Mouse (Mus musculus): ENCODE measurements around the gene Nrf1. TPM values are rescaled to one million over a fixed set of nuclear protein-coding genes. Genes with fewer than 3 reads are reported as not detected.
A peak's percentile ranks its signal among the peaks of the same experiment; 100 is the strongest.

The Nrf1 gene
- total and polyA plus RNA-seq, 2 experiments from 2014 or later, result 23.8 to 53.6 TPM

DNA sequence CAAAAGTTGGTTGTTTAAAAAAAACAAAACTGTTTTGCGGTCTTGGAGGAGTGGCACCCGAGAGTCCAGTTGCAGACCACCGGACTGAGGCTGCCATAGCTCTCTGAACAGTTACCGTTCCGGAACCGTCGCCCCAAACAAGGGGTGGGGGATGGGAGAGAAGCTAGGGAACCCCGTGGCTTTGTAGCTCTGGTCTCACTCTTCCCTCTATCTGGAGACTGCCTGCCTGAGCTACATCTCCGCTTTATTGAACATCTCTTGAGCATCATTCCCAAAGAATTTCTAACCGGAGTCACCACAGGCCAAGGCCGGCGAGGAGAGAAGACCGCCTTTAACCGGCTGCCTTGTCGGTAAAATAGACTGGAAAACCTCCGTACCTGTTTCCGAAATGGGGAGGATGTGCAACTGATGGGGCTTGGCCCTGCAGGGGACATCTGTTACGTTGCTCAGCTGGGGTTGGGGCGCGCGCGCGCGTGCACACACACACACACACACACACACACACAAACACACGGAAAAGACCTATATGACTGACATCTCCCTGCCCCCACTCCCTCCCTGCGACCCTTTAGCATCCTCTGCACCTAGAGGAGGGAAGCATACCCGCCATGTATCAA lies 130.3 kb downstream of the Nrf1 start:
- no peak for TF ChIP-seq CTCF (IDR thresholded peaks at IDR 0.05; ENCODE audit: low read depth)
- H3K4me2 ChIP-seq (ENCODE audit: low read depth), result no peak overlapping the region
- no peaks in the 10 kb centered on the region for H3K36me3 ChIP-seq (ENCODE audit: insufficient read depth)
- peaks cover 61% of the 10 kb centered on the region for H3K27me3 ChIP-seq (ENCODE audit: insufficient read depth, low read length)
- H3K4me1 ChIP-seq (ENCODE audit: insufficient read depth), result no peaks in the 10 kb centered on the region
- ATAC-seq (no peak), DNase-seq (peak; percentile 52)
- WGBS, result 3% methylated on average over 27 of the region's 27 CpGs
- H3K9me3 ChIP-seq (ENCODE audit: low read length), result peaks cover 5% of the 10 kb centered on the region; the same call in 1 of the 2 replicates
- H3K27ac ChIP-seq (ENCODE audit: low read depth, low read length), result no peak overlapping the region
- no peak overlapping the region for H3K4me3 ChIP-seq (ENCODE audit: low read depth, low read length)
- no peak overlapping the region for H3K9ac ChIP-seq

GRCm38 (mm10) chr6:30179046-30179445 lies 131.3 kb downstream of the Nrf1 start:
- ATAC-seq, result no peak
- no peaks in the 10 kb centered on the region for H3K4me1 ChIP-seq (ENCODE audit: insufficient read depth)

DNA sequence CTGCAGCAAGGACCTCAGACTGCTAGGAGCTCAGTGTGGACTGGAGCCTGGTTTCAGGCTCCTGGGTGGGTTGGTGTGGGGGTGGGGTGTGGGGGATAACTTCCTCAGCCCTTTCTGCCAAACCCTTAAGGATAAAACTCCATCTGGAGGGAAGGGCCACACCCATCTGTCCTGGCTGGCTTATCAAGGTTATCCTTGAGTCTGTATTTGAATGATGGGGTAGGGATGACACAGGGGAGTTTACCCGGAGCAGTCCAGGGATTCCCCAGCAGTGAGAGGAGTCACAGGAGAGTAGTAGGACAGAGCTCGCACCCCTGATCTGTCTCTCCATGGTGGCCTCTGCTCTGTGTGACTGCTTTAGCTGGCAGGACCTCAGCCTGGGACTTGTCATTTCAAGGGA lies 132.5 kb downstream of the Nrf1 start:
- Histone ChIP-seq H3K9ac (no peak overlapping the region), H3K4me3 (ENCODE audit: low read depth, low read length) (no peak overlapping the region), H3K36me3 (ENCODE audit: insufficient read depth) (no peaks in the 10 kb centered on the region), H3K4me2 (ENCODE audit: low read depth) (no peak overlapping the region), H3K27ac (ENCODE audit: low read depth, low read length) (no peak overlapping the region), H3K4me1 (ENCODE audit: insufficient read depth) (no peaks in the 10 kb centered on the region), H3K9me3 (ENCODE audit: low read length) (peaks cover 5% of the 10 kb centered on the region; the same call in 1 of the 2 replicates), H3K27me3 (ENCODE audit: insufficient read depth, low read length) (peaks cover 41% of the 10 kb centered on the region)
- ATAC-seq (no peak), DNase-seq (no peak)
- 35% methylated on average over 2 of the region's 2 CpGs for WGBS
- no peak for TF ChIP-seq CTCF (IDR thresholded peaks at IDR 0.05; ENCODE audit: low read depth)

More at GRCm38 (mm10) chr6:30179046-30179445, 131.3 kb downstream of the Nrf1 start:
- no peak for TF ChIP-seq CTCF (IDR thresholded peaks at IDR 0.05; ENCODE audit: low read depth)
- H3K9ac ChIP-seq, result no peak overlapping the region
- WGBS, result 22% methylated on average over 11 of the region's 11 CpGs
- H3K4me2 ChIP-seq (ENCODE audit: low read depth), result no peak overlapping the region
- peaks cover 53% of the 10 kb centered on the region for H3K27me3 ChIP-seq (ENCODE audit: insufficient read depth, low read length)
- peaks cover 5% of the 10 kb centered on the region; the same call in 1 of the 2 replicates for H3K9me3 ChIP-seq (ENCODE audit: low read length)
- DNase-seq, result no peak
- no peaks in the 10 kb centered on the region for H3K36me3 ChIP-seq (ENCODE audit: insufficient read depth)
- no peak overlapping the region for H3K27ac ChIP-seq (ENCODE audit: low read depth, low read length)
- H3K4me3 ChIP-seq (ENCODE audit: low read depth, low read length), result no peak overlapping the region

DNA sequence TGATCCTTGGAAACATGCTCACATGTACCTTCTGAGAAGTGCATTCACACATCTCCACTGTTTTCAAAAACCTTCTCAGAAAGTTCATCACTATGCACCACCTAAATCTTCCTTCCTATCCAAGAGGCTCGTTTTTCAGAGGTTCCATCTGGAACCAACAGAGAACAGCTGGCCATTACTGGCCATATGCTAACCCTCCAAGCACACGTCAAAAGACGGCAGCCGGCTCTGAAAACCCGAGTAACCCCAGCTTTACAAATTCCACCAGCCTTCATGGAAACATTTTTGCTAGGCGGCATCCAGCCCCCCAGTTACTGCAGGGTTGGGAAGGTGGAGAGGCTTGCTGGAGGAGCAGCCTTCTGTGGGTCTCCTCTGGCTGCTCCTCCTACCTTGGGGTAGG lies 134.2 kb downstream of the Nrf1 start:
- Histone ChIP-seq H3K9me3 (ENCODE audit: low read length) (peaks cover 5% of the 10 kb centered on the region; the same call in 1 of the 2 replicates), H3K4me2 (ENCODE audit: low read depth) (no peak overlapping the region), H3K27me3 (ENCODE audit: insufficient read depth, low read length) (peaks cover 33% of the 10 kb centered on the region), H3K4me1 (ENCODE audit: insufficient read depth) (no peaks in the 10 kb centered on the region), H3K9ac (no peak overlapping the region), H3K4me3 (ENCODE audit: low read depth, low read length) (no peak overlapping the region), H3K36me3 (ENCODE audit: insufficient read depth) (no peaks in the 10 kb centered on the region), H3K27ac (ENCODE audit: low read depth, low read length) (no peak overlapping the region)
- WGBS, result 60% methylated on average over 6 of the region's 6 CpGs
- ATAC-seq, result no peak
- DNase-seq, result no peak
- TF ChIP-seq CTCF (IDR thresholded peaks at IDR 0.05; ENCODE audit: low read depth), result no peak

DNA sequence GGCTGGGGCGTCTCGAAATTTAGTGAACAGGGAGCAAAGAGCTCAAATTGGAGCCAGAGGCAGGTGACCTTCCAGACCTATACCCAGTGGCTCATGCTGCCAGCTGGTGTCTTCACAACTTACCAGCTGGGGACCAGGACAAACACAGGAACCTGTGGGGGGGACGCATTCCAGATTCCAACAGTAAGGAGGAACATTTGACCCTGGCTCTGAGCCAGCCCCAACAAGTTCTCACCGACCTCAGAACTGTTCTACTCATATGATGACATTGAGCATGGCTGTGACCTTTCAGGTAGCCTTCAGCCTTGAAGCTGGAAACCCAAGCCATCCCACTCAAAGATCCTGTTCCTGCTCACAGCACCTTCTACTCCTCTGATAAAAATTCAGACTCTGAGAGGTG lies 135.8 kb downstream of the Nrf1 start:
- no peak overlapping the region for H3K4me2 ChIP-seq (ENCODE audit: low read depth)
- TF ChIP-seq CTCF (IDR thresholded peaks at IDR 0.05; ENCODE audit: low read depth), result no peak
- no peak for DNase-seq
- 78% methylated on average over 4 of the region's 4 CpGs for WGBS
- peaks cover 5% of the 10 kb centered on the region; the same call in 1 of the 2 replicates for H3K9me3 ChIP-seq (ENCODE audit: low read length)
- H3K4me1 ChIP-seq (ENCODE audit: insufficient read depth), result no peaks in the 10 kb centered on the region
- no peaks in the 10 kb centered on the region for H3K36me3 ChIP-seq (ENCODE audit: insufficient read depth)
- no peak overlapping the region for H3K27ac ChIP-seq (ENCODE audit: low read depth, low read length)
- no peak overlapping the region for H3K9ac ChIP-seq
- ATAC-seq, result no peak
- no peak overlapping the region for H3K4me3 ChIP-seq (ENCODE audit: low read depth, low read length)
- H3K27me3 ChIP-seq (ENCODE audit: insufficient read depth, low read length), result peaks cover 25% of the 10 kb centered on the region

- Histone ChIP-seq H3K4me2 (ENCODE audit: low read depth) (no peak overlapping the region), H3K4me1 (ENCODE audit: insufficient read depth) (no peaks in the 10 kb centered on the region), H3K27ac (ENCODE audit: low read depth, low read length) (no peak overlapping the region), H3K9me3 (ENCODE audit: low read length) (no peaks in the 10 kb centered on the region), H3K27me3 (ENCODE audit: insufficient read depth, low read length) (no peaks in the 10 kb centered on the region), H3K4me3 (ENCODE audit: low read depth, low read length) (no peak overlapping the region), H3K9ac (no peak overlapping the region), H3K36me3 (ENCODE audit: insufficient read depth) (no peaks in the 10 kb centered on the region)
- no peak for TF ChIP-seq CTCF (IDR thresholded peaks at IDR 0.05; ENCODE audit: low read depth)
- WGBS, result 87% methylated on average over 11 of the region's 11 CpGs
- DNase-seq, result no peak
- no peak for ATAC-seq
Measured at GRCm38 (mm10) chr6:30195656-30196055, 147.9 kb downstream of the Nrf1 start.

- Histone ChIP-seq H3K27ac (ENCODE audit: low read depth, low read length) (no peak overlapping the region), H3K4me1 (ENCODE audit: insufficient read depth) (no peaks in the 10 kb centered on the region), H3K9me3 (ENCODE audit: low read length) (no peaks in the 10 kb centered on the region), H3K9ac (no peak overlapping the region), H3K27me3 (ENCODE audit: insufficient read depth, low read length) (no peaks in the 10 kb centered on the region), H3K4me2 (ENCODE audit: low read depth) (no peak overlapping the region), H3K4me3 (ENCODE audit: low read depth, low read length) (no peak overlapping the region), H3K36me3 (ENCODE audit: insufficient read depth) (no peaks in the 10 kb centered on the region)
- no peak for DNase-seq
- 70% methylated on average over 8 of the region's 8 CpGs for WGBS
- no peak for TF ChIP-seq CTCF (IDR thresholded peaks at IDR 0.05; ENCODE audit: low read depth)
- ATAC-seq, result no peak
Measured at GRCm38 (mm10) chr6:30196143-30196542, 148.4 kb downstream of the Nrf1 start.

MicroRNA genes within 50 kb of the gene (microRNA counts, 519-probe panel; counts per million panel counts)
- microRNA mmu-miR-182 (not detected), microRNA mmu-miR-183 (2,341 counts per million, percentile 19 among the panel's probes with 10 or more counts), microRNA mmu-miR-96 (3,326 counts per million, percentile 29 among the panel's probes with 10 or more counts)

Small RNAs within 50 kb of the gene (microRNA-seq; reads per million reads assigned to microRNA genes)
- gene Mir182, result 377 to 471 reads per million in 2 experiments
- gene Mir183, result 303 to 363 reads per million in 2 experiments
- gene Mir96, result 157 to 160 reads per million in 2 experiments

Other genes with a start within 250 kb of the Nrf1 start
- gene Strip2, start 131.0 kb upstream of the Nrf1 start, total RNA-seq (2014; rRNA removed), result 9.5 and 14.4 TPM in 2 replicates
- 4.0 and 5.2 TPM in 2 replicates for gene Strip2, start 131.0 kb upstream of the Nrf1 start, polyA plus RNA-seq (2015; fragmentation: Nextera tagmentation; extraction: Ambion mirVana)

Measured in forebrain, postnatal 0 days (tissue).